Mouse (Mus musculus): ENCODE measurements around the gene Nes. TPM values are rescaled to one million over a fixed set of nuclear protein-coding genes. Genes with fewer than 3 reads are reported as not detected.

Nes gene
- total and polyA plus RNA-seq, 2 experiments from 2014 or later, result 14.9 to 37.2 TPM

DNA sequence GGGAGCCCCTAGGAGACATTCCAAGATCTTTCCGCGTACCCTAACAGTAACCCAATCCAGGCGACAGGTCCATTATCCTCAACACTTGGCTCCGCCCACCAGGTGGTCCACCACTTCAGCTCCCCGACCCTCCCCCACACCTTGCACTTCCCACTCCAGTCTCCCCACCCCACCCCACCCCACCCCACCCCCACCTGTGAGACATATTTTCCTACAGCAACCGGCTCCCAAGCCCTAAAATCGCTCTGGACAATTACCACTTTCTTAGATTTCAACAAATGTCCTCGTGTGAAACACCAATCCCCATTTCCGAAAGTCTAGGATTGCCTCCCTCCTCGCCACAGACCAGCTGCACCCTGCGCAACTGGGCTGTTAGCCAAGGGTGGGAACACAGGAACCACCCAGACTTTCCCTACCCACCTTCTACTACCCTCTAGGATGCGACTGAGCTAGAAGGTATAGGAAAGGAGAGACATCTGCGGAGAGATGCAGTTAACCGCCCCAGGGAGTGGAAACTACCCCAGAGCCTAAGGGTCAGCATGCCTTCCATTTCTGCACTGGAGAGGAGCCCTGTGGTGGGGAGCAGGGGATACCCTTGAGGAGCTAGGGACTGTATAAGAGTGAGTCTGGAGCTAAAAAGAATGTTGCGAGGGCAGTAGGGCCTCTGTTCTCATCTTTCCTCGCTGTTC, 21.5 kb upstream of the Nes start:
- Histone ChIP-seq H3K4me2 (ENCODE audit: low read depth, low read length) (peak overlapping the region; percentile 60), H3K27ac (no peak overlapping the region), H3K27me3 (ENCODE audit: insufficient read depth, low read length) (no peaks in the 10 kb centered on the region; the same call in 1 of the 2 replicates), H3K9ac (replicated peaks; ENCODE audit: low read length) (no peak overlapping the region), H3K9me3 (ENCODE audit: low read length) (no peaks in the 10 kb centered on the region), H3K4me1 (ENCODE audit: insufficient read depth, low read length) (peaks cover 22% of the 10 kb centered on the region), H3K4me3 (ENCODE audit: low read length) (no peak overlapping the region), H3K36me3 (ENCODE audit: insufficient read depth, low read length) (no peaks in the 10 kb centered on the region)
- TF ChIP-seq CTCF (IDR thresholded peaks at IDR 0.05; ENCODE audit: low read depth), result no peak
- ATAC-seq, result no peak
- DNase-seq (ENCODE audit: low spot score), result no peak
- WGBS, result 22% methylated on average over 16 of the region's 16 CpGs

DNA sequence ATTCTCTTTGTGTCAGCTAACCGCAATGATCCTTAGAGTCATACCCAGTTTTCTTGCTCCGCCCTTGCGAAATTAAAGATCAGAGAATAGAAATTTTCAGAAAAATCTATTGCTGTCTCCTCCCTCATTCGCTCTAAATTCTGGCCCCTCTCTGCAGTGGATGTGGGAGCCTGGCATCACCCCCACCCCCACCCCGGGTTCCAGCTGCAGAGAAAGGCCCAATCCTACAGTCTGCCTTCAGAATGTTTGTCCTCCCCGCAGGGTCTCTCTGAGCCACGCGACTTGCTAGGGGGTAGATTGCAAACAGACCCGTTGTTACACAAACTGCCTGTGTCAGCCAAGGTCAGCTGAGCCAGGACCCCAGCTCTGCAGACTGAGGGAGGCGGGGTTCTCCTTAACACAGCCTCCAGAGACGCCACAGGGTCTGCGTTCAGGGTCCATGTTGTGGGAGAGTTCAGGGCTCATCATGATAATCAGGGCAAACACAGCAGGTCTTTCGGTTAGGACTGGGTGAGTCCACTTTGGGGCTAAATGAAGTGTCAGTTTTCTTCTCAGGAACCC, 20.8 kb upstream of the Nes start:
- Histone ChIP-seq H3K4me2 (ENCODE audit: low read depth, low read length) (no peak overlapping the region; the same call in 1 of the 2 replicates), H3K4me1 (ENCODE audit: insufficient read depth, low read length) (peaks cover 22% of the 10 kb centered on the region), H3K36me3 (ENCODE audit: insufficient read depth, low read length) (no peaks in the 10 kb centered on the region), H3K9ac (replicated peaks; ENCODE audit: low read length) (no peak overlapping the region), H3K27ac (no peak overlapping the region), H3K9me3 (ENCODE audit: low read length) (no peaks in the 10 kb centered on the region), H3K27me3 (ENCODE audit: insufficient read depth, low read length) (no peaks in the 10 kb centered on the region; the same call in 1 of the 2 replicates), H3K4me3 (ENCODE audit: low read length) (no peak overlapping the region)
- WGBS, result 20% methylated on average over 13 of the region's 13 CpGs
- no peak for TF ChIP-seq CTCF (IDR thresholded peaks at IDR 0.05; ENCODE audit: low read depth)
- ATAC-seq (no peak), DNase-seq (ENCODE audit: low spot score) (no peak)

DNA sequence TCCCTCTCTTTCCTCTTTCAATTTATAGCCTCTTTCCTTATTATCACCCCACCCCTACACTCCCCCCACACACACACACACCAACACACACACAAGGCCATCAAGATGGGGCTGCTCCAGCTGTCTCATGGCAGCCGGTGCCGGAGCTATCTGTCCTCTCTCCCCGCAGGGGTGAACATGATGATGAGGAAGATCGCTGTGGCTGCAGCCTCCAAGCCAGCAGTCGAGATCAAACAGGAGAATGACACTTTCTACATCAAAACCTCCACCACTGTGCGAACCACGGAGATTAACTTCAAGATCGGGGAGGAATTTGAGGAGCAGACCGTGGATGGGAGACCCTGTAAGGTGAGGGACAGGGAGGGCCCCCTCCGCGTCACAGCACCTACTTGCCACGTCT, 18.9 kb upstream of the Nes start:
- Histone ChIP-seq H3K27me3 (ENCODE audit: insufficient read depth, low read length) (no peaks in the 10 kb centered on the region; the same call in 1 of the 2 replicates), H3K4me1 (ENCODE audit: insufficient read depth, low read length) (peaks cover 21% of the 10 kb centered on the region), H3K4me3 (ENCODE audit: low read length) (no peak overlapping the region), H3K9ac (replicated peaks; ENCODE audit: low read length) (no peak overlapping the region), H3K9me3 (ENCODE audit: low read length) (no peaks in the 10 kb centered on the region), H3K4me2 (ENCODE audit: low read depth, low read length) (peak overlapping the region; percentile 45), H3K36me3 (ENCODE audit: insufficient read depth, low read length) (no peaks in the 10 kb centered on the region), H3K27ac (no peak overlapping the region)
- TF ChIP-seq CTCF (IDR thresholded peaks at IDR 0.05; ENCODE audit: low read depth), result no peak
- ATAC-seq (no peak), DNase-seq (ENCODE audit: low spot score) (no peak)
- WGBS, result 21% methylated on average over 12 of the region's 12 CpGs

DNA sequence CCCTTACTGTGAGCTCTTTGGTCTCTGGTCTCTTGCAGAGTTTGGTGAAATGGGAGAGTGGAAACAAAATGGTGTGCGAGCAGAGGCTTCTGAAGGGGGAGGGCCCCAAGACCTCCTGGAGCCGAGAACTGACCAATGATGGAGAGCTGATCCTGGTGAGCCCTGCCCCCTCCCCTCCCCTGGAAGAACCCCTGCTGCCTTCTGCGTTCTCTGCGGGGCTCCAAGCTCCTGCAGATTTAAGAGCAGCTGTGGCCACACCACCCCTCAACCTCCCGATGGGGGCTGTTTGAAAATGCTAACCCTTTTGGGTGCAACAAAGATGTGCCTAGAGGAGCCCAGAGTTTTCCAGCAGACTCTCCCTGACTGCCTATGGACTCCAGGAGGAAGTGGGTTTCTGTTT, 18.4 kb upstream of the Nes start:
- H3K27ac ChIP-seq, result no peak overlapping the region; the same call in 1 of the 2 replicates
- peak overlapping the region; percentile 45 for H3K4me2 ChIP-seq (ENCODE audit: low read depth, low read length)
- 0 out of 2 replicates have a peak overlapping the region, but pooled peaks have one; percentile 5 for H3K9ac ChIP-seq (replicated peaks; ENCODE audit: low read length)
- ATAC-seq, result peak; percentile 60
- no peak for TF ChIP-seq CTCF (IDR thresholded peaks at IDR 0.05; ENCODE audit: low read depth)
- 0 out of 2 replicates have a peak overlapping the region, but pooled peaks have one; percentile 6 for H3K4me3 ChIP-seq (ENCODE audit: low read length)
- H3K9me3 ChIP-seq (ENCODE audit: low read length), result no peaks in the 10 kb centered on the region
- no peaks in the 10 kb centered on the region; the same call in 1 of the 2 replicates for H3K27me3 ChIP-seq (ENCODE audit: insufficient read depth, low read length)
- peaks cover 16% of the 10 kb centered on the region for H3K4me1 ChIP-seq (ENCODE audit: insufficient read depth, low read length)
- WGBS, result 11% methylated on average over 5 of the region's 5 CpGs
- H3K36me3 ChIP-seq (ENCODE audit: insufficient read depth, low read length), result no peaks in the 10 kb centered on the region
- DNase-seq (ENCODE audit: low spot score), result peak; percentile 55

DNA sequence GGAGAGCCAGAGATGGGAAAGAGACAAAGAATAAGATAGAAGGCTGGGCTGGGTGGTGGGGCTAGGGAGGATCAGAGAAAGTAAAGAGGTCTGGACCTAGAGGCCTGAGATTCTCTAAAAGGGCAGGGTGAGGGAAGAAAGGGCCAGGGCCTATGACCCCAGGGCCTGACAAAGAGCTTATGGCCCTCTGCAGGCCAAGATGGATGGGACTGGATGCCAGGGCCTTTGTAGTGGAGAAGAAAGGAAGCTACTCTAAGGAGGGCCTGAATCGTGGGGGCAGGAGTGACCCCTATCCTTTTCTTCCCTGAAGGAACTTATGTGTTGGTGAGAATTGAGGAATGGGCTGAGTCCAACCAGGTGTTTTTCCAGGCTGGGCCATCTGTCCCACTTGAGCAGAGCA, 12.8 kb upstream of the Nes start:
- Histone ChIP-seq H3K27ac (no peak overlapping the region), H3K4me2 (ENCODE audit: low read depth, low read length) (no peak overlapping the region), H3K36me3 (ENCODE audit: insufficient read depth, low read length) (no peaks in the 10 kb centered on the region), H3K9me3 (ENCODE audit: low read length) (no peaks in the 10 kb centered on the region), H3K4me1 (ENCODE audit: insufficient read depth, low read length) (peaks cover 6% of the 10 kb centered on the region), H3K27me3 (ENCODE audit: insufficient read depth, low read length) (no peaks in the 10 kb centered on the region), H3K9ac (replicated peaks; ENCODE audit: low read length) (no peak overlapping the region), H3K4me3 (ENCODE audit: low read length) (no peak overlapping the region)
- 12% methylated on average over 1 of the region's 1 CpGs for WGBS
- DNase-seq (ENCODE audit: low spot score) (no peak), ATAC-seq (no peak)
- TF ChIP-seq CTCF (IDR thresholded peaks at IDR 0.05; ENCODE audit: low read depth), result no peak

DNA sequence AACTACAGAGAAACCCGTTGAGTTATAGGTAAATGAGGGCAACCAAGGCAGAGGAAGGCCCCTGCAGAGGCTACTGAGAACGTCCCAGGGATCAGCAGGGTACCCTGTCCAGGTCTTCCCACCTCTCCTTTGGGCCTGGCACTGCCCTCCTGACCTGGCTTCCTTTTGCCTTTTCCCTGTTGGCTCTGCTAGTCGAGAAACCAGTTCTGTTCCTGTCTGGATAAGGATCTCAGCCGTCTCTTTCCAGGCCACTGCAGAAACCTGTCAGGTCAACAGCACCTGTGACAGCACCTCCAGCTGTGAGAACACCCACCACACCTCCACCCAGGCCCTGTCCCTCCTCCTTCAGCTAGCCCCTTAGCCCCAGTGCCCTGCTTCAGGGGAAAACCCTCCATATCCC, 12.4 kb upstream of the Nes start:
- Histone ChIP-seq H3K27me3 (ENCODE audit: insufficient read depth, low read length) (no peaks in the 10 kb centered on the region), H3K4me1 (ENCODE audit: insufficient read depth, low read length) (peaks cover 6% of the 10 kb centered on the region), H3K4me3 (ENCODE audit: low read length) (no peak overlapping the region), H3K9me3 (ENCODE audit: low read length) (no peaks in the 10 kb centered on the region), H3K9ac (replicated peaks; ENCODE audit: low read length) (no peak overlapping the region), H3K27ac (no peak overlapping the region), H3K4me2 (ENCODE audit: low read depth, low read length) (no peak overlapping the region), H3K36me3 (ENCODE audit: insufficient read depth, low read length) (no peaks in the 10 kb centered on the region)
- no peak for TF ChIP-seq CTCF (IDR thresholded peaks at IDR 0.05; ENCODE audit: low read depth)
- 16% methylated on average over 4 of the region's 4 CpGs for WGBS
- DNase-seq (ENCODE audit: low spot score) (no peak), ATAC-seq (no peak)

DNA sequence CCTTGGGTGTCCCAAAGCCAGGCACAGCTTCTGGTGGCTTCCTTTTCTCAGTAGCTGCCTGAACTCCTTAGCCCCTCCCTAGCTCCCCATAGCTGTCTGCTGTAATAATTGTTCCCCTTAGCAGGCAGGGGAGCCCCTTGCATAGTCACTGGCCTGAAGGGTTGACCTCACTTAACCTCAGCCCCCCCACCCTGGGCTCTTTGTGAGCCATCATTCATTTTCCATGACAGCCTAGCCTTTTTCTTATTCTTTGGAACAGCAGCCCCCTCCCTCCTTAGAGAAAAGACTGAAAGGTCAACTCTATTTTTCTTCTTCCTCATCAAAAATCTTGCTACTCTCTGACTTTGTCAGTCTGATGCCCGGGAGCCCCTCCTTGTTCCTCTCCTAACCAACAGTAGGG, 11.9 kb upstream of the Nes start:
- peaks cover 6% of the 10 kb centered on the region for H3K4me1 ChIP-seq (ENCODE audit: insufficient read depth, low read length)
- H3K27ac ChIP-seq, result no peak overlapping the region
- H3K36me3 ChIP-seq (ENCODE audit: insufficient read depth, low read length), result no peaks in the 10 kb centered on the region
- no peak for TF ChIP-seq CTCF (IDR thresholded peaks at IDR 0.05; ENCODE audit: low read depth)
- H3K27me3 ChIP-seq (ENCODE audit: insufficient read depth, low read length), result no peaks in the 10 kb centered on the region
- no peak overlapping the region for H3K9ac ChIP-seq (replicated peaks; ENCODE audit: low read length)
- DNase-seq (ENCODE audit: low spot score) (no peak), ATAC-seq (no peak)
- no peak overlapping the region for H3K4me2 ChIP-seq (ENCODE audit: low read depth, low read length)
- no peak overlapping the region for H3K4me3 ChIP-seq (ENCODE audit: low read length)
- 24% methylated on average over 1 of the region's 1 CpGs for WGBS
- H3K9me3 ChIP-seq (ENCODE audit: low read length), result no peaks in the 10 kb centered on the region

Data from hindbrain, postnatal 0 days (tissue).